Mouse (Mus musculus): Measurements from ENCODE around the gene Nppa.

GRCm38 (mm10) chr4:148051046-148051776, 50.7 kb downstream of the Nppa start:
- TF ChIP-seq HCFC1 (IDR thresholded peaks at IDR 0.05; ENCODE audit: low read depth, low read length) (no peak), SIN3A (IDR thresholded peaks at IDR 0.05; ENCODE audit: low read length) (no peak), TCF12 (IDR thresholded peaks at IDR 0.05; ENCODE audit: low read depth, low read length) (no peak), TBP (IDR thresholded peaks at IDR 0.05; ENCODE audit: low read depth, low read length) (no peak)
